Mouse (Mus musculus) right cerebral cortex, adult 18-20 months (tissue): ENCODE measurements around the gene Arrdc1.

Experiments
- DNase-seq: peaks from one replicate; pipeline ENCODE4 v3.0.0; 2022; ENCODE audit warnings: mixed read lengths

Arrdc1 gene

DNA sequence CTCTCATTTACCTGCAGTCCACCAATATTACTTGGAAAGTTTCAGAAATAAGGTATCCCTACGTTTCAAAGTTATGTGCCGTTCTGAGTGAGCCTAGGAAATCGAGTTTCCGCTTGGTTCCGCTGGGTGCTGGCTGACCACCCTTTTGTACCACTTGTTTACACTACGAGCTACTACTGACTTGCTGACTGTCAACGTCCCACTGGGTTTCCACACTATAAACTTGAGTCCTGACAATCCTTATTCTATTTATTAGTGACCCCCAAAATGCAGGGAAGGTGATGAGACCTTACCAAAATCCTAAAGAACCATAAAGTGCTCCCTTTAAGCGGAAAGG, 15.2 kb downstream of the Arrdc1 start:
- no peak for DNase-seq

DNA sequence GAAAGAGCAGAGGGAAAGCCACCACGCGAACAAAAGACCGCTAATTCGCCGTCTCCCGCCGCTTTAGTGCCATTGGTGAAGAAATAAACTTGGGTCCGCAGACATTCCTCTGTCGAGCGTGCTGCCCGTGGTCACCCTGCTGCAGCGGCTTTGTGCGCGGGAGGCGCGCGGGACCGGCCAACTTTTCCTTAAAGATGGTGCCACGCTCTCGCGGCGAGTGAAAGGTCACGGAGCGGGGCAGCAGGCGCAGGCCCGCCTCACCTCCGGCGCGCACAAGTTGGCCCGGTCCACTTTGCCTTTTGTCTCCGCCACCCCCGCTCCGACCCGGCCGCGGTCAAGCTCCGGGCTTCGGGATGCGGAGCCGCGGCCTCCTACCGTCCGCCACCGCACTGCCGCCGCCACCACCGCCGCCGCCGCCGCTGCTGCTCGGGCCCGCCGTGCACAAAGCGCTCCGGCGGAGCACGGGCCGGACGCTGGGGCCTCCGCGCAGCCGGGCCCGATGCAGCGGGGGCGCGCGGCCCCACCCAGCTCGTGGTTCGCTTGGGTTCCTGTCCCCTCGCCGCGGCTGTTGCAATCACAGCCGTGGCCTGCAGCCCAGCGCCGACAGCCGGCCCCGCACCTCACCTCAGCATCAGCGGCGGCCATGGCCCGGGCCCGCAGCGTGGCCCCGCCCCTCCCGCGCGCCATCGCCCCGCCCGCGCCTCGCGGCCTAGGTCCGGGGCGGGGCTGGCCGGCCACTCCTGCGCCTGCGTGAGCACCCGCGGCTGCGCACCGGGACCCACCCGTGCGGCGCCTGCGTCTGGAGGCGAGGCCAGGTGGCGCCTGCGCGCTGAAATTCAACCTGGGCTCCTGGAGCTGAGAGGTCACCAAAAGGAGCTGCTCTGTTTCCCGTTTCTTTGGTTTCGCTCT, 15.9 kb downstream of the Arrdc1 start, which contains the start of gene Ehmt1:
Ehmt1 (minus strand) TSS at position 685 of the 909 bp plus-strand sequence.
- peak; percentile 96 for DNase-seq

DNA sequence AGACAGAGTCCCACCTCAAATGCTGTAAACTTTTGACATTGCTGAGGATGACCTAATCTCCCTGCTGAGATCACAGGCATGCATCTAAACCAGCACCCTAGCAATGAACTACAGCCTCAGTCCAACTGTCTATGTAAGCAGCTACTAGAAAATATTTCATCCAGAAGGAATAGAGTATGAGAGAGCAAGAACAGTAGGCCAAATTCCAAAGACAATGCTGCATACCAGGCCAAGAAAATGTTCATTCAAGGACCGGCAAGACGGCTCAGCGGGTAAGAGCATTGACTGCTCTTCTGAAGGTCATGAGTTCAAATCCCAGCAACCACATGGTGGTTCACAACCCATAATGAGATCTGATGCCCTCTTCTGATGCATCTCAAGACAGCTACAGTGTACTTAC, 20.3 kb downstream of the Arrdc1 start:
- no peak for DNase-seq

DNA sequence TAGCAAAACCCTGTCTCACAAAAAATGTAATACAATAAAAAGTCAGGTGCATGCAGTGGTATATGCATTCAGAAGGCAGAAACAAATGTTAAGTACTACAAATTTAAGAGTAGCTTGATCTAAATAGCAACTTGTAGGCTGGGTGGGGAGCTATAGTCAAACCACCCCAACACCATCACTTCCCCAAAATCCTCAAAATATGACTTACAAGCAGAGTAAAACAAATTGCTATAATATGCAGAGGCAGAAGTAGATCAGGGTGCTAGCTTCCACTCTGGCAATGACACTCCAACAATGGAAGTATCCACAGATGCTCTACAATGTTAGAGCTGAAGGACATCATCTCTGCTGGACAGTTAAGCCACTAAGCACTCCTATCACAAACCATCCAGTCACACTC, 22.5 kb downstream of the Arrdc1 start:
- DNase-seq = no peak

DNA sequence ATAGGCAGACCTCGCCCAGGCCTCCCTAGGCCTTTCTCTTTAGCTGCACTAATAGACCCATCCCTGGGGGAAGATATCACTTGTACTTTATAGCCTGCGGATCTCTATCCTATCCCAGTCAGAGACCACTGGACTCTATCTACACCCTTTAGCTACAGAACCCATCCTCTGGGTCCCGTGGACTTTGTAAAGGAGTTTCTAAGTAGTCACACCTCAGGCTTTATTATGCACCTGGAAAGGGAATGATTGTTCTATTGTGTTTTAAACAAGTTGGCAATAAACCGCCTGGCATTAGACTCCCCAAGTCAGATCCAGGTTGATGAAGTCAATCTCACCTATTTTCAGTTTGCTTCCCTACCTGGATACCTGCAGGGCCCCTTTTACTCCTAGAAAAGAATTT, 22.9 kb downstream of the Arrdc1 start:
- DNase-seq = no peak

DNA sequence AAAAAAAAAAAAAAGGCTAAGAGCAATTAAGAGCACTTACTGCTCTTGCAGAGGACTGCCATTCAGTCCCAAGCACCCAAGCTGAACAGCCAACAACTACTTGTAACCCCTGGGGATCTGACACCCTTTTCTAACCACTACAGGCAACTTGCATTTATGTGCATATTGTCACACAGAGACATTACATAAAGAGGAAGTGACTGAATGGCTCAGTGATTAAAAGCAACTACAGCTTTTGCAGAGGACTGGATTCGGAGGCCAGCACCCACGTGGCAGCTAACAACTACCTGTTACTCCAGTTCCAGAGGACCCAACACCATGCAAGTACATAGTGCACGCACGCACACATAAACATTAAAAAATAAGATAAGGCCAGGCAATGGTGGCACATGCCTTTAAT, 24.6 kb downstream of the Arrdc1 start:
- no peak for DNase-seq

DNA sequence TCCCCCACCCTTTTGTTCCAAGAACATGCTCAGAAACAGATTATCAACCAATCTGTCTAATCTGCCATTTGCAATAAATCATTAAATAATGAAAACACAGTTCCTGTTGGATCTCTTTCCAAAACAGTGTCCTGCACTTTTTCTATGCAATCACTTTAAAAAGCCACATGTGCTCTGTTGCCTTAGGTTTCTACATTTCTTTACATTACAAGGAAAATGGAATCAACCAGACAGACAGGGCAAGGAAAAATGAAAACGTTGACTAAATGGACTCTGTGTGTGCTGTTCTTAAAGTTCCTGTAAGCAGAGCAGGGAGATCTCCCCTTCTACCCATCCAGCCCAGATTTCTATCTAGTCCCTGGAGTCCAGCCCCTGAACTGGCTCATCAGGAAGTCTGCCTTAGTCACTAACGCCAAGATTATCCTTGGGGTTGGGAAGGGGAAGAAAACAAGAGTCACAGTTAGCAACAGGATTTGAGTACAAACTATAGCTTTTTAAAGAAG, 29.3 kb downstream of the Arrdc1 start:
- no peak for DNase-seq

DNA sequence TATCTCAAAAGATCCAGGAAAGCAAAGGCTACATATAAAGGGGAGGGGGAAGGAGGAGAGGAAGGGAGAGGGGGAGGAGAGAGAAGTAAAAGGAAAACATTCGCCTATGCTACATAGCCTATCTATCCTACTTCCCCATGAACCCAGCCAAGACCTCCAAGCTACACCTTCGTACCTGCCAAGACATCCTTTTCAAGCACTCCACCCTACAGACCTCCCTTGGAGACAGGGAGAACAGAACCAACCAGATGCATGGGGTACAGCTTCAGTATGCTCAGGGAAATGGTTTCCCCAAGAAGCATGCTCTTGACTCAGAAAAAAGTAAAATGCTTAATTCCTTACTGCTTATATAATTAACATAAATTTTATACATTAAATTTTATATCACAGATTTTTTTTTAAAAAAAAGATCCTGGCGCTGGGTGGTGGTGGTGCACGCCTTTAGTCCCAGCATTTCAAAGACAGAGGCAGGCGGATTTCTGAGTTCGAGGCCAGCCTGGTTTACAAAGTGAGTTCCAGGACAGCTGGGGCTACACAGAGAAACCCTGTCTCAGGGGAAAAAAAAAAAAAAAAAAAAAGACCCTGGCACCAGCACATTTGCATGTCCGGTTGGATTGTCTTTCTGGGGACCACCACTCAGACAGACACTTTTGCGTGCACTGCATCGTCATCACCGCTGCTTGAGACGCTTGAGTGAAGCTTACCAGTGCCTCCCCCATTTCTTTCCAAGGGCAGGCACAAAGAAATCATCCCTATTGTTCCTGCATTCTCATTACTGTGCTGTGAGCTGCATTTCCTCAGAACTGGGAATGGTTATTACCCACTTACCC, 30.0 kb downstream of the Arrdc1 start:
- DNase-seq = no peak

DNA sequence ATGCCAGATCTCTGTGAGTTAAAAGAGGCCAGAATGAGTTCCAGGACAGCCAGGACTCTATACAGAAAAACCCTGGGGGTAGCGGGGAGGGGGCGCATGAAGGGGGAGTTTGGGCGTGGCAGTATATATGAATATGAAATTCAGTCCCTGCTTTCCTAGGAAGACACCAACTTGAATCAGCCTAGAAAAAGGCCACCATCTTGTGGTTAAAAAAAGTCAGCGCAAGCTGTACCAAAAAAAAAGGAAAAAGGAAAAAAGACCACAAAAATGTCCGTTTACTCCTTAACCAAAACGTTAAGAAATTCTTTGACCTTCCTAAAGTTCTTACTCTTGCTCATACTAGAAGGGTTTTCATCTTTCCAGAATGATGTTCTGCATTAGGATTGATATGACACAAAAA, 32.1 kb downstream of the Arrdc1 start:
- no peak for DNase-seq

DNA sequence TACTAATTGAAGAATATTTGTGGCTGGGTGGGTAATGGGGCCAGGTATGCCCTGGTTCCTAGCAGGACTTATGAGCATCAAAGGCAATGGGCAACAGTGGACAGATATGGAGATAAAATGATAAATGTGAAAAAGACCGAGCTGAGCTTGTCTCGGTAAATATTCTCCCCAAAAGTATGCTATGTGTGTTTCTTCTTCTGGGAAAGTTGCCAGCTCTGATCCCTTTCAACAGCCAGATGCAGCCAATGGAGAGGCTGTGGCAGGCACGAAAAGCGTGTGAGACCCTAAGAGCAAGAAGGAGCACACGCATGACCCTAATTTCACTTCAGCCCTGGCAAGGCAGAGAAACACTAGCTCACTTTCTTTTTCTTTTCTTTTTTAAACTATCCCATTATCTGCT, 34.0 kb downstream of the Arrdc1 start:
- DNase-seq = peak; percentile 48

DNA sequence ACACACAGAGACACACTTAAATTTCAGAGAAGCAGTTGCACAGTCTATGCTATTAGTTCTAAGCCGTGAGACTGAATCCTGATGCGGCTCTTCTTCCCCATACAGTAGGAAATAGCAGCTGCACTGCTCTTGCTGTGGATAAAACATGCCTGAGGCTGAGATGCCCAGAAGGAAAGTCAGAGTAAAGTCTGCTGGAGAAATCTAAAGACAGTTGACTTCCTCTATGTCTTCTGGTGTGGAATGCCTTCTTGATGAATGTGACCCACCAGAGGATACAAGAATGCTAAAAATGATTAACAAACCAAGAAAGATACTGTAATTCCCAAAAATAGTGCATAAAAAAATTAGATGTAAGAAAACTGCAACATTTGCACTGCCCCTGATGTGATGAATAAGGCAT, 35.8 kb downstream of the Arrdc1 start:
- no peak for DNase-seq

DNA sequence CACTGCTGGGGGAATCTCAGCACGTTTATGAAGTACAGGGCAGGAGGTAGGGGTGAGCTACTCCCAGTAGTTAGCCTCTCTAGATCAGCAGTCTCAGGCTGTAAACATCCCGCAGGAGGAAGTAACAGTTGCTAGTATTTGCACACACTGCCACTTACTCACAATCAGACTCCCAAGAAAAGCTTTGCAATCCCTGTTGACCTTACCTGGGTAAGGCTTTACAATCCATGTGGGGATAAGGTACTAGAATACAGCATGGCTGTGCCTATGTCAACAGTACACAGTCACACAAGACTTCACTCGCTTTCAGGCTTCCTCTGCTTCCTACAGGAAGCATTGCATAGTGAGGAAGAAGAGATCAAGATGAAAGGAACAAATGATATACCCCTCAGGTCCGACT, 38.3 kb downstream of the Arrdc1 start:
- no peak for DNase-seq

DNA sequence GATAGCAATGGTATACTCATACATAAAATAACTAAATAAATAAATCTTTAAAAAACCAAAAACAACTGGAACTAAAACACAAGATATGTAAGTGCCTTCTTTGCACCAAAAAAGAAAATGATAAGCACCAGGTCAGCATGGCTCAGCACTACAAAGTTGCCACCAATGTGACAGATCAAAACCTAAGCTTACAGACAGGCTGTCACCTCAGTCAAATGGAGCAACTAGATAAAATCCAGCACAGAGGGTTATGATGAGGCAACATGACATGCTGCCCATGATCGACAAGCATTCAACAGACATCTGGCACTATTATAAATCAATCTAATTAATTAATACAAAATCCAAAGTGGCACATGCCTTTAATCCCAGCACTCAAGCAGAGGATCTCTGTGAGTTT, 40.8 kb downstream of the Arrdc1 start:
- DNase-seq = no peak

DNA sequence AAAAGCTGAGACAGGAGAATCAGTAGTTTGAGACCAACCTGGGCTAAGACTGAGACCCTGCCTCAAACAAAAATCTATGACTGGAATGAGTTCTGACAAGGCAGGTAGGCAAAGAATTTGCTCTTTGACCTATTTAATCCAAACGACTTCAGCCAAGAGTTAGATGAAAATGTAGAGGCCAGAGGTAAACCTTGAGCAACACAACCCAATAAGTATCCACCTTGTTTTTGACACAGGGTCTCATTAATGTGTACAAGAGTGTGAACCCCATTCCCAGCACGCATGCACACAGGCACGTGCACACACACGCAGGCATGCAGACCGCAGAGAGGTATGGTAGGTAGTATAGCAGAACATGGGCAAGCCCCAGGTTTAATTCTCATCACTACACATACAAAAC, 42.7 kb downstream of the Arrdc1 start:
- DNase-seq = no peak

DNA sequence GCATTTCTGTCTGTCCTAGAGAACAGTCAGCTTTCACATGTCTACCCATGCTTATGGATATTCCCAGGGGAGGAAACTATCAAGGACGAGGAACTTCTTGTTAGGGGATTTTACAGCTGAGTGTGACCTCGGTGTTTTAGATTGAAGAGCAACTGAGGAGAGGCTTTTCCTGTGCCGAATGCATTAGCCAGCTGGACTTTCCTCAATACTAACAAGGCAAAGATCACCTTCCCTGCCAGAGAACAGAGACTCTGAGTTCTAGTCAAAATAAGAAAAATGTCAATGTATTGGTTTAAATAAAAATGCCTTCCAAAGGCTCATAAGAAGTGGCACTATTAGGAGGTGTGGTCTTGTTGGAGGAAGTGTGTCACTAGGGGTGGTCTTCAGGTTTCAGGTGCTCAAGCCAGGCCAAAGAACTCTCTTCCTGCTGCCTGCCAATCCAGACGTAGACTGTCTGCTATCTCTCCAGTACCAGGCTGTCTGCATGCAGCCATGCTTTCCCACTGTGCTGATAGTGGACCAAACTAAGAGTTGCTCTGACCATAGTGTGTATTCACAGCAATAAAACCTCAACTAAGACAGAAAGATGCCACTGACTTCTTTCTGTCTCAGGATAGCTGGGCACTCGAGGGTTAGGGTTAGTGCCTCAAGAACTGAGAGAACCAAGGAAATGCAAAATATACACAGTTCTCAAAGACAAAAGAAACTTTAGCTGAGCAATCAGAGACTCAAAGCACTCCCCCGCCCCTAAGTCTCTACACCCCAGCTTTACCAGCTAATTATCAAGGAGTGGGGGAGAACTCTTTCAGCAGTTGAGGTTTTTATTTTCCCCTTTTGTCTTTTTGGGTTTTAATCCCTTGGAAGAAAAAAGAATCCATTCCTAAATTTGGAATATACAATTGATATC, 44.3 kb downstream of the Arrdc1 start:
- no peak for DNase-seq

DNA sequence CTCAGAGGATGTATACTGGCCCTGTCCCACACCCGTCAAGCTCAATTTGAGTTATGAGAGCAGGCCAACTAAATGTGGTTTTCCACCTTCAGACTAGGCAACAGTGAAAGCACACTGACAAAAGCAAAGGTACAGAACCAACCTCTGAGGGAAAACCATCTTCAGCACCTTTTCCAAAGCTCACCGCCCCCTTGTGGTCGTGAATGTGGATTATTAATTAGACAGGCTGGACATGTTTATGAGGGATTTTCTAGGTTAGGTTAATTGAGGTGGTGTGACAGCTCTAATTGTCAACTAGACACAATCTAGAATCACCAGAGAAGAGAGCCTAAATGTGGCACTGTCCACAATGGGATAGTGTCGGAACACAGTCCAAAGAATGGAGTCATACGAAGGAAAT, 46.2 kb downstream of the Arrdc1 start:
- DNase-seq = no peak

DNA sequence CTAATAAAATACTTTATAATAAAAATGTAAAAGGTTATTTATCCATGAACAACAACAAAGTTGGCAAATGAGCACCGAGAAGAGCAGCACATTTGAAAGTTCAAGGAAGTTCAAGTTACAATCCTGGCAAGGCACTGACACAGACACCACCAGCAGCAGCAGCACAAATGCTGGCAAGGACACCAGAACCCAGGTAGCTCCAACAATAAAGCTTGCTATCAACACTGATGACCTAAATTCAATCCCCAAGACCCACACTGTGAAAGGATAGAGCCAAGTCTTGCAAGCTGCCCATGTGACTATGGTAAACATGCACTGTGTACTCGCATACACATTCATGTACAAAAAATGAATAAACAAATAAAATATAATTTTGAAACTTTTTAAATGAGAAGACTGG, 54.4 kb downstream of the Arrdc1 start:
- DNase-seq = no peak
